Mouse (Mus musculus): ENCODE data around the gene Dis3l2.

Dis3l2 gene

GRCm38 (mm10) chr1:86703300-86703964 is at the start of gene Dis3l2:
Gene Dis3l2 (plus strand): TSS chr1:86703808.
- DNase-seq (ENCODE audit: low spot score in 2 of 2) = peak; percentile 68 to 74

- DNase-seq (ENCODE audit: low spot score in 2 of 2) = no peak
Measured at GRCm38 (mm10) chr1:86657071-86657470, 46.5 kb upstream of the Dis3l2 start.

- no peak for DNase-seq (ENCODE audit: low spot score in 2 of 2)
Measured at GRCm38 (mm10) chr1:86665091-86665490, 38.5 kb upstream of the Dis3l2 start.

GRCm38 (mm10) chr1:86669552-86670273 is 33.9 kb upstream of the Dis3l2 start:
- peak in 1 of 2 experiments; percentile 18 for DNase-seq (ENCODE audit: low spot score in 2 of 2)

GRCm38 (mm10) chr1:86670279-86671038 is 33.1 kb upstream of the Dis3l2 start, which contains the start of gene Nppc:
Gene Nppc (minus strand): TSS chr1:86670571.
- peak; percentile 41 to 54 for DNase-seq (ENCODE audit: low spot score in 2 of 2)

- no peak for DNase-seq (ENCODE audit: low spot score in 2 of 2)
Measured at GRCm38 (mm10) chr1:86674385-86674784, 29.2 kb upstream of the Dis3l2 start.

- DNase-seq (ENCODE audit: low spot score in 2 of 2) = no peak
Measured at GRCm38 (mm10) chr1:86675126-86675525, 28.5 kb upstream of the Dis3l2 start.

- no peak for DNase-seq (ENCODE audit: low spot score in 2 of 2)
Measured at GRCm38 (mm10) chr1:86677624-86678023, 26.0 kb upstream of the Dis3l2 start.

- no peak for DNase-seq (ENCODE audit: low spot score in 2 of 2)
Measured at GRCm38 (mm10) chr1:86678667-86679066, 24.9 kb upstream of the Dis3l2 start.

- DNase-seq (ENCODE audit: low spot score in 2 of 2) = no peak
Measured at GRCm38 (mm10) chr1:86687236-86687635, 16.4 kb upstream of the Dis3l2 start.

GRCm38 (mm10) chr1:86691027-86691426 is 12.6 kb upstream of the Dis3l2 start:
- DNase-seq (ENCODE audit: low spot score in 2 of 2) = no peak

GRCm38 (mm10) chr1:86696948-86697347 is 6.7 kb upstream of the Dis3l2 start:
- peak in 1 of 2 experiments; percentile 32 for DNase-seq (ENCODE audit: low spot score in 2 of 2)

GRCm38 (mm10) chr1:86698721-86699120 is 4.9 kb upstream of the Dis3l2 start:
- DNase-seq (ENCODE audit: low spot score in 2 of 2) = peak in 1 of 2 experiments; percentile 27

- no peak for DNase-seq (ENCODE audit: low spot score in 2 of 2)
Measured at GRCm38 (mm10) chr1:86699346-86700136, 4.1 kb upstream of the Dis3l2 start.

- no peak for DNase-seq (ENCODE audit: low spot score in 2 of 2)
Measured at GRCm38 (mm10) chr1:86700367-86700766, 3.2 kb upstream of the Dis3l2 start.

- DNase-seq (ENCODE audit: low spot score in 2 of 2) = no peak
Measured at GRCm38 (mm10) chr1:86703965-86704326, 338 bp downstream of the Dis3l2 start.

GRCm38 (mm10) chr1:86705461-86705860 is 1.9 kb downstream of the Dis3l2 start:
- DNase-seq (ENCODE audit: low spot score in 2 of 2) = no peak

GRCm38 (mm10) chr1:86709546-86709945 is 5.9 kb downstream of the Dis3l2 start:
- no peak for DNase-seq (ENCODE audit: low spot score in 2 of 2)

GRCm38 (mm10) chr1:86712045-86712444 is 8.4 kb downstream of the Dis3l2 start:
- DNase-seq (ENCODE audit: low spot score in 2 of 2) = no peak

- DNase-seq (ENCODE audit: low spot score in 2 of 2) = no peak
Measured at GRCm38 (mm10) chr1:86713054-86713453, 9.4 kb downstream of the Dis3l2 start.

- DNase-seq (ENCODE audit: low spot score in 2 of 2) = no peak
Measured at GRCm38 (mm10) chr1:86718190-86718589, 14.6 kb downstream of the Dis3l2 start.

GRCm38 (mm10) chr1:86719391-86719790 is 15.8 kb downstream of the Dis3l2 start:
- DNase-seq (ENCODE audit: low spot score in 2 of 2) = no peak

Data from thymus, postnatal 10 days (tissue).